In the genomic region with DNA sequence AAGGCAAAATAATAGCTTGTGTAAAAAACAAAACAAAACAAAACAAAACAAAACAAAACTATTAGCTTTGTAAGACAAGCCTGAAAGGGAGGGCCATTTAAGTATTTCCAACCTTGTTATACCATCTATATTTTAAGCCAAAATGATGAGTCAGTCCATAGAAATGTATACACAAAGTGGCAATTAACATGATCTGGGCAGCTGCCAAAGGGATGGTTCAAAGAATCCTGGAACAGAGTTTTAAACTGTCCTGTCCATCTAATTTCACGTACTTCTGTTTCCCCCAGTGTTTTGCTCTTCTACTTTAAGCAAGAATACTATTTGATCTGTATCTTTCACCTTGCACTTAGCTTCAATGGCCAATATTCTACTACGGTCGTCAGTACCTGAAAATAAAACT, we compare ENCODE assay signal across 23 mouse cellular contexts.
"Had no signal": no experiment of that assay in that cellular context is flagged by ENCODE, and none has a peak within 500 bp of the region (broad histone marks: within the 10 kb centered on the region; RNA-seq: fewer than 3 reads in every experiment).

No protein-coding gene starts in this region.

- H3K4me2 ChIP-seq: limb, embryonic 13.5 days; liver, embryonic 12.5 days; liver, embryonic 15.5 days; midbrain, embryonic 13.5 days; neural tube, embryonic 13.5 days had no signal

- DNase-seq: kidney, adult 2 months; kidney, postnatal 25 days; layer of hippocampus, adult 9-11 months; liver; lung, adult 2 months; retina, postnatal 1 day; right cerebral cortex, postnatal 25 days; spleen, adult 18-20 months; thymus, adult 18-20 months; thymus, postnatal 14 days; thymus, postnatal 4 days had no signal

- H3K4me3 ChIP-seq: layer of hippocampus, adult 2 months; limb, embryonic 10.5 days; limb, embryonic 13.5 days; liver, embryonic 12.5 days; liver, embryonic 15.5 days; midbrain, embryonic 13.5 days; myocyte; neural tube, embryonic 13.5 days had no signal

- H3K9me3 ChIP-seq: limb, embryonic 10.5 days; limb, embryonic 13.5 days; liver, embryonic 12.5 days; liver, embryonic 15.5 days; midbrain, embryonic 13.5 days; neural tube, embryonic 13.5 days had no signal

- H3K27me3 ChIP-seq: limb, embryonic 13.5 days; liver, embryonic 12.5 days; liver, embryonic 15.5 days; midbrain, embryonic 13.5 days; neural tube, embryonic 13.5 days had no signal

- H3K27ac ChIP-seq: kidney, postnatal 0 days; layer of hippocampus, adult 2 months; limb, embryonic 10.5 days; limb, embryonic 13.5 days; liver, embryonic 12.5 days; liver, embryonic 15.5 days; macrophage; midbrain, embryonic 13.5 days; neural tube, embryonic 13.5 days had no signal

- ATAC-seq: intestine, postnatal 0 days; liver, embryonic 12.5 days; midbrain, embryonic 13.5 days; midbrain, embryonic 16.5 days had no signal

- H3K9ac ChIP-seq: limb, embryonic 13.5 days; liver, embryonic 12.5 days; liver, embryonic 15.5 days; midbrain, embryonic 13.5 days; neural tube, embryonic 13.5 days had no signal

- H3K36me3 ChIP-seq: limb, embryonic 10.5 days; limb, embryonic 13.5 days; midbrain, embryonic 13.5 days; neural tube, embryonic 13.5 days had no signal

- H3K4me1 ChIP-seq: limb, embryonic 10.5 days; limb, embryonic 13.5 days; liver, embryonic 12.5 days; midbrain, embryonic 13.5 days had no signal
